Mouse (Mus musculus) kidney, embryonic 15.5 days (tissue): ENCODE data around the gene Tmem167b. TPM values are rescaled to one million over a fixed set of nuclear protein-coding genes. Genes with fewer than 3 reads are reported as not detected.

ENCODE experiments used
- ATAC-seq: fragments of 200-750 bp; cut with Nextera tagmentation; replicated peaks from 2 replicates; pipeline ENCODE4 v1.8.0; 2017; ENCODE audit warnings: moderate TSS enrichment; ENCODE audit not compliant: low FRiP score
- H3K27ac ChIP-seq: fragments of 300-500 bp; sonication (generic); 2 replicates; pipeline ENCODE4 v1.5.1; 2015; ENCODE audit warnings: mild to moderate bottlenecking, inconsistent platforms
- H3K27me3 ChIP-seq: fragments of 300-500 bp; sonication (generic); 2 replicates; pipeline ENCODE4 v1.6.1; 2015; ENCODE audit warnings: inconsistent platforms
- H3K36me3 ChIP-seq: fragments of 300-500 bp; sonication (generic); 2 replicates; pipeline ENCODE4 v1.6.1; 2015; ENCODE audit warnings: inconsistent platforms
- H3K4me1 ChIP-seq: fragments of 300-500 bp; sonication (generic); 2 replicates; pipeline ENCODE4 v1.6.1; 2015; ENCODE audit warnings: inconsistent platforms
- H3K4me2 ChIP-seq: fragments of 300-500 bp; sonication (generic); 2 replicates; pipeline ENCODE4 v1.6.1; 2015; ENCODE audit warnings: moderate library complexity, mild to moderate bottlenecking, inconsistent platforms
- H3K4me3 ChIP-seq: fragments of 300-500 bp; sonication (generic); replicated peaks from 2 replicates; pipeline ENCODE4 v1.5.1; 2015; ENCODE audit warnings: mild to moderate bottlenecking, inconsistent platforms
- H3K9ac ChIP-seq: fragments of 300-500 bp; sonication (generic); 2 replicates; pipeline ENCODE4 v1.6.1; 2015; ENCODE audit warnings: mild to moderate bottlenecking, inconsistent platforms
- H3K9me3 ChIP-seq: fragments of 300-500 bp; sonication (generic); replicated peaks from 2 replicates; pipeline ENCODE4 v1.6.1; 2016; ENCODE audit warnings: inconsistent platforms
- WGBS: fragments of 180-500 bp; shearing (Covaris S2); methylation state at CpG from one replicate; pipeline ENCODE4 v1.1.7; 2015; ENCODE audit warnings: mixed read lengths; 5-methylcytosine and 5-hydroxymethylcytosine counted together
- polyA plus RNA-seq: library from polyadenylated mRNA; unstranded; fragments of >200 nt; fragmentation: Nextera tagmentation; extraction: Ambion mirVana; gene quantifications from 2 replicates; pipeline ENCODE4 v1.2.1, GENCODE M21; 2015

The Tmem167b gene
- polyA plus RNA-seq, 1 experiment from 2014 or later = 34.0 TPM

DNA sequence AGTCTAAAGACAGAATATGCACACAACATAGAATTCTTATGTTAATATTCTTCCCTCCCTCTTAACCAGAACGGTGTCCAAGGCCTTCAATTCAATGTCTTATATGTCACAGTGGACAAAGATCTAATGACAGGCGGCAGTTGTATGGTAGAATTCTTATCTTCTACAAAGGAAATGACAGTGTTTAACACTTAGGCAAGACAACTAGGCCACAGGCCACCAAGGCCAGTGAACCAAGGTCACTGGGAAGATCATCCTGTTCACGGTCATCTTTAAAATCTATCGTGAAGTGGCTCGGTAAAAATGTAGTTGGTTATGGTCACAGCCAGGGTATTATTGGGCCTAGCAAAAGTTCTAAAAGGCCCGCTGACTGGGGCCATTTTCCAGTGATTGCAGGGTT is 28.3 kb downstream of the Tmem167b start, which contains the start of gene 1700013F07Rik:
TSS of gene 1700013F07Rik (plus strand) at position 200 of the 400 bp plus-strand sequence.
- H3K4me3 ChIP-seq = no peak within 1 kb of the TSS
- no peaks in the 10 kb centered on the region for H3K36me3 ChIP-seq
- H3K9me3 ChIP-seq = no peaks in the 10 kb centered on the region
- peaks cover 39% of the 10 kb centered on the region for H3K27me3 ChIP-seq
- H3K4me2 ChIP-seq = no peak within 1 kb of the TSS
- H3K27ac ChIP-seq = no peak within 1 kb of the TSS
- peaks cover 15% of the 10 kb centered on the region for H3K4me1 ChIP-seq
- H3K9ac ChIP-seq = no peak within 1 kb of the TSS
- no peak for ATAC-seq
- WGBS = 87% methylated on average over 6 of the region's 6 CpGs

DNA sequence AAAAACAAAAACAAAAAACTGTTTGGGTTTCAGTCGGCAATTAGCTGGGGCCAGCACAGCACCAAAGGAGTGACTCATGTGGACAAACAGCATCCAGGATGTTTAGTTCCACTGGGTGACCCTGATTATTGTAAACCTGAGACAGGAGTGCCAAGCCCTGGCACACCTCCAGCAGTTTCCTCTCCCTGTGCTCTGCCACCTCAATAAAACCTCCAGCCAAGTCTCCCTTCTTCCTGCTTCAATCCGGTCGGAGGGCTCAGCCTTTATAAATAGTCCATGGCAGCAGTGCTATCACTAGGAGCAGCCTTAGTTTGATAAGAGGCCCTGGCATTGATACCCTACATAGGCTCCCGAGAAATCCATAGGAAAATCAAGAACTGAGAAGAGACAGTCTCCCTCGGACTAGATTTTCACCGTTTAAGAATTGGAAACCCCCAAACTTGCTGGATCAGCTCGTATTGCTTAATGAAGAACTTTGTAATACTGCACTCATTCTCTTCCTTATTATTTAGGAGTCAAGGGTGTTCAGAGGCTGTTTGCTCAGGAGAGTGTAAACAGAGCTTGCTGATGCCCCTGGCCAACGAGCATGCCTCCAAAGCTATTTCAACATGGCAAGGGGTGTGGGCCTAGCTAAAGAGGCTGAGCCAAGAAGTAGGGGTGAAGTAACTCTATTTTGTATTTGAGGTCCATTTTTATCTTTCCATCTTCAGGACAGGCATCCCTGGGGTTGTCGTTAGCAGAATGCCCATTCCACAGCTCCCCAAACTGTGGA is 29.0 kb downstream of the Tmem167b start:
- no peak overlapping the region for H3K4me3 ChIP-seq
- WGBS = 68% methylated on average over 9 of the region's 9 CpGs
- no peak overlapping the region for H3K9ac ChIP-seq
- H3K9me3 ChIP-seq = no peaks in the 10 kb centered on the region
- H3K4me2 ChIP-seq = no peak overlapping the region
- H3K27ac ChIP-seq = no peak overlapping the region
- ATAC-seq = no peak
- H3K4me1 ChIP-seq = peaks cover 15% of the 10 kb centered on the region
- H3K27me3 ChIP-seq = peaks cover 36% of the 10 kb centered on the region
- H3K36me3 ChIP-seq = no peaks in the 10 kb centered on the region

DNA sequence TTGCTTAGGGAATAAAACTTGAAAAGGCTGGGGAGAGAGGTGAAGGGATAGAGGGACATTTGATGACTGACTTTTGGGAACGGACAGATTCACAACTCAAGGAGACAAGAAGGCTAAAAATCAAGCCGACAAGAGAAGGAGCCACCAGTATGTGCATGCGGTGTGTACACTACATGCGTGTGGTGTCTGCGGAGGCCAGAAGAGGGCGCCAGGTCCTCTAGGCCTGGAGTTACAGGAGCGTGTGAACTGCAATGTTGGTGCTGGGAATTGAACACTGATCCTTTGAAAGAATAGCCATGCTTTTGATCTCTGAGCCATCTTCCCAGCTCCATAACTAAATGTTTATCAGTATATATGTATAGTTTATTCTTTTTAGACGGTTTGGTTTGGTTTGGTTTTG is 33.8 kb downstream of the Tmem167b start:
- no peak overlapping the region for H3K4me2 ChIP-seq
- ATAC-seq = no peak
- no peaks in the 10 kb centered on the region for H3K9me3 ChIP-seq
- no peak overlapping the region for H3K4me3 ChIP-seq
- 93% methylated on average over 8 of the region's 8 CpGs for WGBS
- H3K27ac ChIP-seq = no peak overlapping the region
- no peaks in the 10 kb centered on the region for H3K36me3 ChIP-seq
- H3K9ac ChIP-seq = no peak overlapping the region
- H3K27me3 ChIP-seq = 0 out of 2 replicates have a peak, but pooled peaks cover 3% of the 10 kb centered on the region
- H3K4me1 ChIP-seq = no peaks in the 10 kb centered on the region

DNA sequence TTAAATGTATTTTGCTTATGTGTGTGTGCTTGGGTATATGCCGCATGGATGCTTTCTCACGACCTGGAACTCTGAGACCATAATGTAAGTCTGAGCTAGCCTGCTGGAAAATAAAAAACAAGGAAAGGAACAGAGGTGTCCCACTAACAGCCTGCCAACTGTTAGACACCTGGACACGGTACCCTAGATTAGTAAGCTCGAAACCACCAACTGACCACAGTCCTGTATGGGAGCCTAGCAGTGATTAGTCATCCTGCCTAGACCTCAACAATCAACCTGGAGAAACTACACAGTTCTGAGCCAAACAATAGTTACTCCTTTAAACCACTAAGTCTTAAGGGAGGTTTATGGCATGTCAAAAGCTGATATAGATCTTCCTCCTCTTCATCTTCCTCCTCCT is 38.9 kb downstream of the Tmem167b start:
- Histone ChIP-seq H3K4me1 (no peaks in the 10 kb centered on the region), H3K27me3 (0 out of 2 replicates have a peak, but pooled peaks cover 5% of the 10 kb centered on the region), H3K4me3 (no peak overlapping the region), H3K27ac (no peak overlapping the region), H3K4me2 (no peak overlapping the region), H3K9me3 (no peaks in the 10 kb centered on the region), H3K9ac (no peak overlapping the region), H3K36me3 (no peaks in the 10 kb centered on the region)
- ATAC-seq = no peak
- 88% methylated on average over 4 of the region's 4 CpGs for WGBS

DNA sequence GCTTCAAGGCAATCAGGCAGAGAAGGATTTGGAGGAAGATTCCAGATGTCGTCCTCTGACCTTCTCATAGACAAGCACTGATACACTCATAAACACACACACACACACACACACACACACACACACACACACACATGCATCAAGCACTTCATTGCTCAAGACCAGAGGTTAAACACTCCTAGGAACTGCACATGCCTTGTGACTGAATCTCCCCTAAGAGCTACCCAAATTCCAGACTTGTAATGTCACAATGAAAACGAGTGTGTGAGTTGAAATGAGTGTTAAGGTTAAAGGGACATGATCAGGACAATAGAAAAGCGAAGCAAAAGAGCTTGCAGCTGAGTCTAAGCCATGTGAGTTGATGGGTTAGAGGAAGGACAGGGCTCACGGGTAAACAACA is 44.0 kb downstream of the Tmem167b start:
- ATAC-seq = no peak

DNA sequence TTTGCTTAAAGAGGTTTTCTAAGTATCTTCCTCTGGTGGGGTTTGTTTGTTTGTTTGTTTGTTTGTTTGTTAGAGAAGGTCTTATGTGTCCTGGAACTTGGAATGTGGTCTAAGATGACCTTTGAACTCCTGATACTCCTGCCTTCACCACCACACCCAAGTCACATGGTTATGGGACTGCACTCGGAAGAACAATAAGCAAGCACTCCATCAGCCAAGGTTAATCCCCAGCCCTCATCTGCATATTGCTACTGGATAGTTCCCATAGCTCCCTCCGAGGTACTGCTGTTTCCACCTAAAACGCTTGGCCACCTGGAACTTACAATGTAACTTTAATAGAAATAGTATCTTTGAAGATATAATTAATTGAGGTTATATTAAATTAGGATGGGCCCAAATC is 48.8 kb downstream of the Tmem167b start:
- ATAC-seq = no peak

More for the DNA sequence above, 44.0 kb downstream of the Tmem167b start:
- WGBS = 55% methylated on average over 4 of the region's 4 CpGs
- Histone ChIP-seq H3K36me3 (no peaks in the 10 kb centered on the region), H3K9me3 (no peaks in the 10 kb centered on the region), H3K27me3 (0 out of 2 replicates have a peak, but pooled peaks cover under 1% of the 10 kb centered on the region), H3K9ac (no peak overlapping the region), H3K4me3 (no peak overlapping the region), H3K4me2 (no peak overlapping the region), H3K27ac (no peak overlapping the region), H3K4me1 (no peaks in the 10 kb centered on the region)

DNA sequence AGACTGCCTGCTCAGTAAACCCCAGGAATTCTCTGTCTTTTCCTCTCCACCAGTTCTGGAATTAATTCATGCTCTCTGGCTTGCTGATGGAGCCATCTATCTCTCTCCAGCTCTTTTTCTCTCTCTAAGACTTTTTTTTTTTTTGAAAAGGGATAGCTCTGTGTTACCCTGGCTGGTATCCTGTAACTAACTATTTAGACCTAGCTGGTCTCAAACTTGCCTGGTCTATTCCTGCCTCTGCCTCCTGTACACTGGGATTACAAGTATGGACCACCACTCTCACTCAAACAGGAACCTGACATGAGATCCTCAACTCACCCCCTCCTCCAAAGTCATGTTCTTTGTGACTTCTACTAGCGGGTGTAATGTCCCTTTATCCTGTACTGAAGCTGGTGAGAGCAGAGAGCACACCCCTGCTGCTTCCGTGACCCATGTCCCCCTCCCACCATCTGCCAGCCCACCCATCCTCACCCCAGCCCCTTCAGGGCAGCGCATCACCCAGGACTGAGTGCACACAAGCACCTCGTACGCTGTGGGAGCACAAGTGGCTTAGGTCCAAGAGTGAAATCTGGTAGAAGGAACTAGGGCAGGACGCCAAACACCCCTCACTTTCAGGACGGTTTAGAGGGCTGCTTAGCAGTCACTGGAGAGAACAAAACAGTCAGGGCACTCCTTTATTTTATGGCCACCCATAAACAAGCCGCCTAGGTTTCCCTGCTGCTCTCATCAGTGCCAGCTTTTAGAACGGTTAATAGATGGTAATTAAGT is 51.4 kb downstream of the Tmem167b start:
- 9% methylated on average over 9 of the region's 9 CpGs for WGBS
- Histone ChIP-seq H3K4me1 (peaks cover 4% of the 10 kb centered on the region; the same call in 1 of the 2 replicates), H3K27ac (no peak overlapping the region), H3K4me2 (peak overlapping the region; percentile 14; the same call in 1 of the 2 replicates), H3K4me3 (no peak overlapping the region), H3K9me3 (no peaks in the 10 kb centered on the region), H3K27me3 (0 out of 2 replicates have a peak, but pooled peaks cover 3% of the 10 kb centered on the region), H3K36me3 (no peaks in the 10 kb centered on the region), H3K9ac (no peak overlapping the region)
- ATAC-seq = no peak

More for the DNA sequence above, 48.8 kb downstream of the Tmem167b start:
- Histone ChIP-seq H3K27me3 (0 out of 2 replicates have a peak, but pooled peaks cover 3% of the 10 kb centered on the region), H3K4me3 (no peak overlapping the region), H3K36me3 (no peaks in the 10 kb centered on the region), H3K4me1 (peaks cover 4% of the 10 kb centered on the region; the same call in 1 of the 2 replicates), H3K27ac (no peak overlapping the region), H3K9me3 (no peaks in the 10 kb centered on the region), H3K9ac (no peak overlapping the region), H3K4me2 (no peak overlapping the region)
- 81% methylated on average over 3 of the region's 3 CpGs for WGBS

DNA sequence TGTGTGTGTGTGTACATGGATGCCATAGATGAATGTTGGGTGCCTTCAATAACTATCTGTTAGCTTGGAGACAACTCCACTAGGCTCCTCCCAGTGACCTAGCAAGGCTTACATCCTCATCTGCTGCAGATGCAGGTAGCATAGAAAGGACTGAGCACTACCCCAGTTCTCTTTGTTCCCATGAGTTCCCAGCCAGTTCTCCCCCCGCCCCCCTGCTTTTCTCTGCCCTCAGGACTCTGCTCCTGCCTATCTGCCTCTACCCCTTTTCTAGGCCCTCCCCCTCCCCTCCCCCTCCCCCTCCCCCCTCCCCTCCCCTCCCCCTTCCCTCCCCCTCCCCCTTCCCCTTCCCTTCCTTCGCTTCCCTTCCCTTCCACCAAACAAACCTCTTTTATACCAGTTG is 52.1 kb downstream of the Tmem167b start:
- Histone ChIP-seq H3K4me3 (no peak overlapping the region), H3K36me3 (no peaks in the 10 kb centered on the region), H3K27ac (no peak overlapping the region), H3K9me3 (no peaks in the 10 kb centered on the region), H3K4me2 (no peak overlapping the region), H3K27me3 (0 out of 2 replicates have a peak, but pooled peaks cover 3% of the 10 kb centered on the region), H3K9ac (no peak overlapping the region), H3K4me1 (peaks cover 4% of the 10 kb centered on the region; the same call in 1 of the 2 replicates)
- 61% methylated on average over 2 of the region's 2 CpGs for WGBS
- no peak for ATAC-seq

DNA sequence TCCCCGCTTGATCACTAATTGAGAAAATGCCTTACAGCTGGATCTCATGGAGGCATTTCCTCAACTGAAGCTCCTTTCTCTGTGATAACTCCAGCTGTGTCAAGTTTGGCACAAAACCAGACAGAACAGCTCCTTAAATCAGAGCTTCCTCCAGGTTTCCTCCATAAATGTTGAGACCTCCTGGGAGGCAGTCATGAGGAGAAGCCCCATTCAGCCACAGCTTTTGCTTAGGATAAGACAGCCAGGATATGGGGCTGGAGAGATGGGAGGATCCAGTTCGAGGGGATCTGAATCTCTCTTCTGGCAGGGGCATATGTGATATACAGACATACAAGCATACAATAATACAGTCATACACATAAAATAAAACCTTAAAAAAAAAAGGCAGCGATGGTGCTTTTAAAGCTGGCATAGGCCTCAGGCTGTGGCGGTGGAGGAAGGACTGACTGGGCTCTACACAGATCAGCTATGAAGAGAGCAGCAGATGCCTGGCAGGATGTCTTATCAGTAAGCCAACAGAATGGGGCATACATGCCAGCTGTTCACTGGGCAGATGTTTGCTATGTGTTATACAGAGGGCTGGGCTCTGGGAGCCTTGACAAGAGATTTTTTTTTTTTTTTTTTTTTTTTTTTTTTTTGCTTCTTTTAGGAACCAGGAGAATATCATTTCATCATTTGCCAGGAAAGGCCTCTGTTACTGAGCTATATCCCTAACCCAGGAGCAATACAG is 53.4 kb downstream of the Tmem167b start:
- no peak overlapping the region for H3K4me3 ChIP-seq
- no peak overlapping the region for H3K9ac ChIP-seq
- no peak; the same call in 1 of the 2 replicates for ATAC-seq
- no peak overlapping the region for H3K4me2 ChIP-seq
- no peak overlapping the region for H3K27ac ChIP-seq
- H3K36me3 ChIP-seq = no peaks in the 10 kb centered on the region
- 64% methylated on average over 4 of the region's 4 CpGs for WGBS
- H3K27me3 ChIP-seq = 0 out of 2 replicates have a peak, but pooled peaks cover 3% of the 10 kb centered on the region
- H3K4me1 ChIP-seq = peaks cover 8% of the 10 kb centered on the region; the same call in 1 of the 2 replicates
- no peaks in the 10 kb centered on the region for H3K9me3 ChIP-seq
